Mouse (Mus musculus) G1E (cell line): ENCODE results near the gene Arsk. TPM values are rescaled to one million over a fixed set of nuclear protein-coding genes. Genes with fewer than 3 reads are reported as not detected.

ENCODE experiments used
- ATAC-seq: 2 replicates; pipeline ENCODE4 v1.8.0; 2016; ENCODE audit warnings: mild to moderate bottlenecking; ENCODE audit not compliant: insufficient number of reproducible peaks, poor library complexity, low FRiP score, severe bottlenecking; ENCODE audit errors: extremely low read depth
- DNase-seq: peaks from one replicate; pipeline ENCODE4 v3.0.0; 2012; ENCODE audit warnings: low spot score
- H3K27me3 ChIP-seq: 2 replicates; pipeline ENCODE4 v1.6.1; 2012; ENCODE audit warnings: mild to moderate bottlenecking, low read length, inconsistent platforms; ENCODE audit not compliant: insufficient read depth
- H3K36me3 ChIP-seq: replicated peaks from 2 replicates; pipeline ENCODE3; 2012; ENCODE audit warnings: mild to moderate bottlenecking, inconsistent platforms
- H3K4me1 ChIP-seq: 2 replicates; pipeline ENCODE4 v1.6.1; 2012; ENCODE audit warnings: low read depth, low read length, inconsistent platforms, mixed read lengths; ENCODE audit not compliant: insufficient read depth
- H3K4me3 ChIP-seq: 2 replicates; pipeline ENCODE4 v1.5.1; 2012; ENCODE audit warnings: low read depth, mild to moderate bottlenecking, inconsistent platforms, low read length, moderate library complexity, mixed read lengths
- H3K9me3 ChIP-seq: replicated peaks from 2 replicates; pipeline ENCODE4 v1.6.1; 2012; ENCODE audit warnings: inconsistent platforms
- CTCF ChIP-seq: IDR thresholded peaks from 2 replicates; pipeline ENCODE4 v1.5.1; 2012; ENCODE audit warnings: low read depth, low read length, inconsistent platforms, mixed read lengths
- GATA1 ChIP-seq: IDR thresholded peaks from 2 replicates; pipeline ENCODE4 v1.6.1; 2012; ENCODE audit warnings: borderline replicate concordance, low read length, inconsistent platforms, mixed read lengths
- GATA2 ChIP-seq: IDR thresholded peaks from 2 replicates; pipeline ENCODE4 v1.6.1; 2012; ENCODE audit warnings: low read depth, low read length, inconsistent platforms, borderline replicate concordance
- POLR2AphosphoS5 ChIP-seq: IDR thresholded peaks from 2 replicates; pipeline ENCODE4 v1.6.1; 2012; ENCODE audit warnings: low read depth, low read length, inconsistent platforms; ENCODE audit not compliant: insufficient replicate concordance
- TAL1 ChIP-seq: conservative IDR thresholded peaks from 2 replicates; pipeline ENCODE4 v1.6.1; 2012; ENCODE audit warnings: low read depth, low read length, inconsistent platforms, mixed read lengths
- polyA plus RNA-seq: library from polyadenylated mRNA; stranded (reverse); fragments of >175 nt; gene quantifications from 2 replicates; pipeline ENCODE4 v1.2.3, GENCODE M21; 2012
- total RNA-seq, 2 experiments: library from RNA; stranded (forward) in 1 of 2; stranded (reverse) in 1 of 2; fragments of 200-1000 nt in 1 of 2; fragments of >200 nt in 1 of 2; fragmentation: Nextera tagmentation in 1 of 2; gene quantifications; 2 replicates each; pipeline ENCODE4 v1.2.3; 2014 to 2017

Arsk gene
- total and polyA plus RNA-seq, 3 experiments: 2.5 to 16.6 (median 7.0) TPM

GRCm38 (mm10) chr13:76101989-76102388, 3.5 kb upstream of the Arsk start:
- Histone ChIP-seq H3K36me3 (peaks cover 35% of the 10 kb centered on the region), H3K4me1 (peaks cover 10% of the 10 kb centered on the region), H3K27me3 (no peaks in the 10 kb centered on the region), H3K9me3 (no peaks in the 10 kb centered on the region), H3K4me3 (no peak overlapping the region)
- DNase-seq (no peak), ATAC-seq (no peak)
- TF ChIP-seq TAL1 (no peak), GATA2 (no peak)

DNA sequence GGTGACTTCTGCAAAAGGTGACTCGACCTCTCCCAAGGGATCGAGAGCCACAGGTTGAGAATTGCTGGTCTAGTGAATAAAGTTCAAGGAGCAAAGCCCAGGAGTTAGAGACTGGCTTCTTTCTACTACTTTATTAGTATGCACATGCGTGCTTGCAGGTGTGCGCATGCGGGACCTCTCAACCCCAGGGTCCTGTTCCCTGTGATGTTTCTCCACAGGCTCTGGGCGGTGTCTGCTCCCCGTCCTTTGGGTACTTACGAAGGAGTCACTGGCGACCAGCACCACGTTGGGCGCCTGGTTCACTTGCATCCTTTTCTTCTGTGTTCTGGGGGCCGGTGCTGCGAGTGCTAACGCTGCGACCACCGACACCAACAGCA, 356 bp downstream of the Arsk start:
- no peaks in the 10 kb centered on the region for H3K9me3 ChIP-seq
- peaks cover 15% of the 10 kb centered on the region for H3K4me1 ChIP-seq
- no peaks in the 10 kb centered on the region for H3K27me3 ChIP-seq
- TF ChIP-seq GATA1 (no peak), GATA2 (no peak), CTCF (no peak), POLR2AphosphoS5 (no peak), TAL1 (no peak)
- peak overlapping the region; percentile 85 for H3K4me3 ChIP-seq
- ATAC-seq: peak; percentile 62
- peaks cover 31% of the 10 kb centered on the region for H3K36me3 ChIP-seq
- DNase-seq: peak; percentile 16

GRCm38 (mm10) chr13:76074323-76074722, 24.1 kb downstream of the Arsk start:
- Histone ChIP-seq H3K27me3 (no peaks in the 10 kb centered on the region), H3K36me3 (peaks cover 10% of the 10 kb centered on the region), H3K9me3 (no peaks in the 10 kb centered on the region), H3K4me1 (no peaks in the 10 kb centered on the region), H3K4me3 (no peak overlapping the region)
- DNase-seq (no peak), ATAC-seq (no peak)
- no peak for TF ChIP-seq GATA1
- no peak for TF ChIP-seq CTCF
- no peak for TF ChIP-seq TAL1
- no peak for TF ChIP-seq POLR2AphosphoS5
- TF ChIP-seq GATA2: no peak

GRCm38 (mm10) chr13:76064363-76064945, 34.0 kb downstream of the Arsk start:
- no peak overlapping the region for H3K4me3 ChIP-seq
- H3K36me3 ChIP-seq: peaks cover 27% of the 10 kb centered on the region
- no peaks in the 10 kb centered on the region for H3K27me3 ChIP-seq
- ATAC-seq (no peak), DNase-seq (no peak)
- no peaks in the 10 kb centered on the region for H3K9me3 ChIP-seq
- no peaks in the 10 kb centered on the region for H3K4me1 ChIP-seq
- no peak for TF ChIP-seq CTCF
- TF ChIP-seq GATA2: no peak
- TF ChIP-seq POLR2AphosphoS5: no peak
- TF ChIP-seq GATA1: no peak
- no peak for TF ChIP-seq TAL1

GRCm38 (mm10) chr13:76063548-76063947, 34.9 kb downstream of the Arsk start:
- no peak for DNase-seq
- TF ChIP-seq CTCF (no peak), POLR2AphosphoS5 (no peak), GATA1 (no peak), GATA2 (no peak), TAL1 (no peak)
- Histone ChIP-seq H3K36me3 (peaks cover 25% of the 10 kb centered on the region), H3K4me3 (no peak overlapping the region), H3K9me3 (no peaks in the 10 kb centered on the region), H3K27me3 (no peaks in the 10 kb centered on the region), H3K4me1 (no peaks in the 10 kb centered on the region)
- ATAC-seq: no peak

DNA sequence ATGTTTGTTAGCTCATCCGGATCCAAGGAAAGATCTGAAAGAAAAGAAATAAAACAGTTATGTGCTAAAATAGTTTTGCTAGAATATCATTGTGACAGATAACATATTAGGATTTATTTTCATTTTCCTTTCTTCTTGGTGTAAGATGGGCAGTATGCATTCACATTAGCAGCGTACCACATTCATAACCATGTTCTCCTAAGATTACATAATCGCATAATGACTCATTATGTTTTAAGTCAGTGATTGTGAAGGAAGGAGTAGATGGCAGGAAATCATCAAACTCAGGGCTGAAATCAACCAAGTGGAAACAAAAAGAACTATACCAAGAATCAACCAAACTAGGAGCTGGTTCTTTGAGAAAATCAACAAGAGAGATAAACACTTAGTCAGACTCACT, 35.9 kb downstream of the Arsk start:
- no peaks in the 10 kb centered on the region for H3K9me3 ChIP-seq
- H3K36me3 ChIP-seq: peaks cover 25% of the 10 kb centered on the region
- TF ChIP-seq POLR2AphosphoS5 (no peak), TAL1 (no peak), GATA1 (no peak), CTCF (no peak), GATA2 (no peak)
- no peaks in the 10 kb centered on the region for H3K27me3 ChIP-seq
- no peak for DNase-seq
- no peak overlapping the region for H3K4me3 ChIP-seq
- no peak for ATAC-seq
- H3K4me1 ChIP-seq: no peaks in the 10 kb centered on the region

DNA sequence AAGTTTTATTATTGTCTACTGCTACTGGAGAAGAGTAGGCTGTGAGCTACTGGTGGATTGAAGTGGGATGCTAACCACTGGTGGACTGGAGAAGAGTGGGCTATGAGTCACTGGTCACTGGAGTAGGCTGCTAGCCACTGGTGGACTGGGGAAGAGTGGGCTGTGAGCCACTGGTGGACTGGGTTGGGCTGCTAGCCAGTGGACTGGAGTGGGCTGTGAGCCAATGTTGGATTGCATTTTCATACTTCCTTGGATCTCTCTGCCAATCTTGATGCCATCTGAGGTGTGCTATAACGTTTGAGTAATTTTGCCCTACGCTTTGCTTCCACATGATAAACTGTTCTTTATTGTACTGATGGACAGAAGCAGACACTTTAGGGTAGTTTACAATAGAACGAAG, 36.3 kb downstream of the Arsk start:
- H3K27me3 ChIP-seq: no peaks in the 10 kb centered on the region
- TF ChIP-seq TAL1: no peak
- TF ChIP-seq POLR2AphosphoS5: no peak
- peaks cover 25% of the 10 kb centered on the region for H3K36me3 ChIP-seq
- H3K9me3 ChIP-seq: no peaks in the 10 kb centered on the region
- DNase-seq (no peak), ATAC-seq (no peak)
- no peaks in the 10 kb centered on the region for H3K4me1 ChIP-seq
- no peak overlapping the region for H3K4me3 ChIP-seq
